Mouse (Mus musculus): ENCODE measurements at regions not wholly inside any gene's neighbourhood (a gene's known extent, or its start where the extent isn't known, plus 50 kb on each side); places are given as distances from the start of the nearest gene placed in this dataset.

- DNase-seq: no peak
These were observed 1053.6 kb upstream of the Celf2 start for GRCm38 (mm10) chr2:8562948-8563347.

DNA sequence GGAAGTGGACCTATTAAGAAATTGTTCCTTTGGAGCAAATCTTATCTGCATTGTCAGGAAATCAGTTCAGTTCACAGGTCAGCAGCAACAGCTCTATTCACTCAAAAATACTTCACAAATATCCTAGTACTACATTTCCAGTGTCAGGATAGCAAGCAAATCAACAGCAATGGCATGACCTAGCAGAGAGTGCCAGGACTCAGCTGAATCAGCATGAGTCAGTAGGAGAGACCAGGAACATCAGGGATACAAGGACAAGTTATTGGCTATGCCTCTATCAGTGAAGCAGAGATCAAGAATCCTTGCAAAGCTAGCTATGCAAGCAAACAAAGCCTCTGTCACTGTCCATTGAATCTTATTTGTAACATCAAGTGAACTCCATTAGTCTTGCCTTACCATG lies 1036.8 kb upstream of the Celf2 start:
- DNase-seq: no peak

DNA sequence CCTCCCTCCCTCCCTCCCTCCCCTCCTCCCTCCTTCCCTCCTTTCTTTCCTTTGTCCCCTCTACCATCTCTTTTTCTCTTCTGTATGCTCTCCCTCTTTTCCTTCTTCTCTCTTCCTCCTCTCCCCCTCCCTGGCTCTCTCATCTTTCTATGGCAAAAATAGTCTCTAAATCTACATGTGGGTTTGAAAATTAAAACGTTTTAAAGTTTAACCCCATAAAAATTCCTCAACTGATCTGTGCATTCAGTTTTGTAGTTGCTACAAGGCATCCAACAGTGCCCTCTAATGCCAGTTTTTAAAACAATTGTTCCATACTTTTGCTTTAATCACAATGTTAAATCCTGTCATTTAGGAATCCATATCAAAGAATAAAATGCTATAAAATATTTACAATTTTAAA lies 1027.5 kb upstream of the Celf2 start:
- DNase-seq: no peak

DNA sequence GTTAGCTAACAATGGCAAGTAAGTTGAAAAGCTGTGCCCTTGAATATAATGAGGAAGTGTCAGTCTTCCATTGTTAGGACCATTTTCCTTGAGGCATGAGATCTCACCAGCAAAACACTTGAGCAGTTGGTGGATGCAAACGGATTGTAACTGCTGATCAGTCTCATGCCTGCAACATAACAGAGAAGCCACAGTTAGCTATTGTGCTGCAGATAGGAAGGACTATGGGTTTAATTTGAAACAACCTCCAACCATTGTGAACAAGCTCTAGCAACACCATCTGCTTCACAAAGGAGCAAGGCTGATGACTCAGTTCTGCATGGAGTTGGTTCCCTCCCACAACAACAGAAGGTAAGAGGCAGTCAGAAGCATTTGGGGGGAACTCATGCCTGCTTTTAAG lies 989.1 kb upstream of the Celf2 start:
- DNase-seq: no peak

- no peak for DNase-seq
These were observed 968.6 kb upstream of the Celf2 start for GRCm38 (mm10) chr2:8477827-8478528.

GRCm38 (mm10) chr2:8470546-8470945 lies 961.2 kb upstream of the Celf2 start:
- DNase-seq: no peak

DNA sequence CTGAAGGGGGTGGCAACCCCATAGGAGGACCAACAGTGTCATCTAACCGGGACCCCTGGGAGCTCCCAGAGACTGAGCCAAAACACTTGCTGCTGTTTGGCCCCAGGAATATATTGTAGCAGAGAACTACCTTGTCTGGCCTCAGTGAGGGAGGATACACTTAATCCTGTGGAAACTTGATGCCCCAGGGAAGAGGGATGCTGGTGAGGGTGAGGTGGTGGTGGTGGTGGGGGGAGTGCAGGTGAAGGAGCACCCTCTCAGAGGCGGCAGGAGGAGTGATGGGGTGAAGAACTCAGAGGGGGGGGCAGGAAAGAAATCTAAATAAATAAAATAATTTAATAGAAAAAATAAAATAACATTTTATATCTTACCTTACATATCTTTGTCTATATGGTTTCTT lies 959.6 kb upstream of the Celf2 start:
- DNase-seq: no peak

DNA sequence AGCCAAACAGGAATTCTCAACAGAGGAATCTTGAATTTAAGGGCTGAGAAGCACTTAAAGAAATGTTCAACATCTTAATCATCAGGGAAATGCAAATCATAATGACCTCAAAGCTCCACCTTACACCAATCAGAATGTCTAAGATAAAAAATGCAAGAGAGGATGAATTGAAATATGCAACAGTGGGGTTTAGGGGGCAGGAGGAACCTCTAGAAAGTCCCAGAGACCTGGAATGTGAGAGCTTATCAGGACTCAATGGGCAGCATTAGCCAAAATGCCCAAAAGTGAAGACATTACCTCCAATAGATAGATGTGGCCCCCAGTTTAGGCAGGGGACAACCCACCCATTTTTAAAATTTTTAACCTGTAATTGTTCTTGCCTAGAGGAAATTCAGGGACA lies 959.0 kb upstream of the Celf2 start:
- no peak for DNase-seq

DNA sequence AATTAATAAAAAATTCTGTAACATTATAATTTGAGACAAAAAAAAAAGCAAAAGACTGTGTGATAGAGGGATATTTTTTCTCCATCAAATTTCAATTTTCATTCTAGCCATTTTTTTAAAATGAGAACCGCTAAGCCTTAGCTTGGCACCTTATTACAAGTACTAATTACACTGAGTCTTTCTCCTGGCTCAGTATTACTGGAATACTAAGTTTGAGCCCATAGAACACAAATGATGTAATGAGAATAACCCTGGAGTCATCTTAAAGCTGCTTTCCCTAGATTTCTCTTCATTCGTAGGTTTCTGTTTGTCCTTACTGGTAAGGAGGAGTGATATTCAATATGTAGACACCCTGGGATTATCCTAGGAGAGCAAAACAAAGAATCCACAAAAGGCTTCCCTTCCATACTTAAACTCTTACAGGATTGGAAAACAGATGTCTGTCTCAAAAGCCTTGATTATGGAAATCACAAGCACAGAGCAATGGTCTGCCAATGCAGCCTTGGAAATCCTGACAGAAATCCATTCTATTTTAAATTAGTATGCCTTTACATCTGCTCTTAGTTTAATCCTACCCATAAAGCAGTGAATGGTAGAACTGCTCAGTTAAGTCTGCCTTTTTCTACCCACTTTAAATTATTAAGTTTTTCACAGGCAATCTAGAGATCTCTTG lies 958.3 kb upstream of the Celf2 start:
- DNase-seq: no peak

GRCm38 (mm10) chr2:8452566-8453243 lies 943.3 kb upstream of the Celf2 start:
- DNase-seq: no peak

- no peak for DNase-seq
These were observed 931.9 kb upstream of the Celf2 start for GRCm38 (mm10) chr2:8441230-8441629.

DNA sequence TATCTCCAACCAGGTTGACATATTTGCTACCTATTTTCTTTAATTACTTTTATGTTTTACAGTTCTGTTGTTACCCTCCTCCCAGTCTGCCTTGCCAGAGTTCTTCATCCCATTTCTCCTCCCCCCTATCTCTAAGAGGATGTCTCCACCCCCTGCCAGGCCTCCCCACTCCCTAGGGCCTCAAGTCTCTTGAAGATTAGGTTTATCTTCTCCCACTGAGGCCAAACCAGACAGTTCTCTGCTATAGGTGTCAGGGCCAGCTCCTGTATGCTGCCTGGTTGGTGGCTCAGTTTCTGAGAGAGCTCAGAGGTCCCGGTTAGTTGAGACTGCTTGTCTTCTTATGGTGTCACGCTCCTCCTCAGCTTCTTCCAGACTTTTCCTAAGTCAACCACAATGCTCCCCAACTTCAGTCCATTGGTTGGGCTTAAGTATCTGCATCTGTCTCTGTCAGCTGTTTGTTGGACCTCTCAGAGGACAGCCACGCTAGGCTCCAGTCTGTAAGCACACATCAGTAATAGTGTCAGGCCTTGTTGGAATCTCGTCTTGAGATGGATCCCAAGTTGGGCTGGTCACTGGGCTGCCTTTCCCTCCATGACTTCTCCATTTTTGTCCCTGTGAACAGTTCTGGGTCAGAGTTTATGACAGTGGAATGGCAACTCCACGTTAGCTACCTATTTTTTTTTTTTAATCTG lies 920.4 kb upstream of the Celf2 start:
- DNase-seq: no peak

DNA sequence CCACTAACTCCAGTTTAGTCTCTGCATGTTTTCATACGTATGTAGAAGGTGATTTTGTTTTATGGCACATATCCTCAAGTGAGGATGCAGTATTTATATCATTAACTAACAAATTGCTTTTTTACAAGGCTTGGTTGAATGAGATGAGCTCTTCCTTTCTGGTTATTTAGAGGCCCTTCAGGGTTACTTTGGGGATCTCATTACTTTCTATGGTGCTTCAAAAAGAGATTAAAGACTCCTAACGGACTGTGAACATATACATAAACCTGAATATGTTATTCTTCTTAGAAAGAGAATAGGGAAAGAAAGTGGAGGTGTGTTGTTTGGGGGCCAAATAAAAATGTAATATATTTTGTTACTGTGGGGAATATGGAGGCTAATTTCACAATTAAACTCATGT lies 918.8 kb upstream of the Celf2 start:
- no peak for DNase-seq

DNA sequence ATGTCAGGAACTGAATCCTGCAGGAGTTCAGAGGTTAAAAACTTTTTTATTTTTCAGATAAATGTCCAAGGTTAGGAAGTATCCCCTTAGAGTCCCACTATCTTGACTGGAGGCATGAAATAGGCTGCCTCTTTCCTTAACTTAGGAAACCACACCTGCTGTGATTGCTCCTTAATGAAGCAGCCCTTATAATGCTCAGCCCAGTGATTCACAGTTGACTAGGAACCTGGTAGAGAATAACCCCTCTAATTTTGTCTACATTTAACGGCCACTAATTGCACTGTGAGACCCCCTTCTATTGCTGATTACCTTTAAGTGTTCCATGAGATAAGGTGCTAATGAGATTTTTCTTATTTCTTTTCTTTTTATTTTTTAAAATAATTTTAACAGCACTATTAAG lies 918.4 kb upstream of the Celf2 start:
- DNase-seq: no peak

- DNase-seq: no peak
These were observed 906.6 kb upstream of the Celf2 start for GRCm38 (mm10) chr2:8415917-8416316.

DNA sequence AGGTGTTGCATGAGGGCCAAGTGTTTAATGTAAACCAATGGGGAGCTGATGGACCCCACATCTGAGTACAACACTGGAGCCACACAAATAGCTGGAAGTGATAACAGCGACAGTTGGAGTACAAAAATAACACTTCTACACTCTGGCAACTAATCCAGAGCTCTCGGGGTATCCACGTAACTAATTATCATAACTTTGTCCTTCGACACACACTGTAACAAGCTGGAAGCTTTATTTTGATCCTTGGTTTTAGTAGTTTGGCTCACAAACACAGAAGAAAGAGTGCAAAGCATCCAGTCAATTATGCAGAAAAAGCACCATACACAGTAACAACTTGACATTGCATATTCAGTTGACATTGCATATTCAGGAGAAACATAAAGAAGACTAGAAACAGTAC lies 884.8 kb upstream of the Celf2 start:
- DNase-seq: no peak

- no peak for DNase-seq
These were observed 880.2 kb upstream of the Celf2 start for GRCm38 (mm10) chr2:8389530-8389929.

- peak; percentile 55 for DNase-seq
These were observed 870.9 kb upstream of the Celf2 start for GRCm38 (mm10) chr2:8380246-8380645.

GRCm38 (mm10) chr2:8379590-8379989 lies 870.2 kb upstream of the Celf2 start:
- no peak for DNase-seq

GRCm38 (mm10) chr2:8347867-8348266 lies 838.5 kb upstream of the Celf2 start:
- no peak for DNase-seq

GRCm38 (mm10) chr2:8344748-8345147 lies 835.4 kb upstream of the Celf2 start:
- DNase-seq: peak; percentile 12

DNA sequence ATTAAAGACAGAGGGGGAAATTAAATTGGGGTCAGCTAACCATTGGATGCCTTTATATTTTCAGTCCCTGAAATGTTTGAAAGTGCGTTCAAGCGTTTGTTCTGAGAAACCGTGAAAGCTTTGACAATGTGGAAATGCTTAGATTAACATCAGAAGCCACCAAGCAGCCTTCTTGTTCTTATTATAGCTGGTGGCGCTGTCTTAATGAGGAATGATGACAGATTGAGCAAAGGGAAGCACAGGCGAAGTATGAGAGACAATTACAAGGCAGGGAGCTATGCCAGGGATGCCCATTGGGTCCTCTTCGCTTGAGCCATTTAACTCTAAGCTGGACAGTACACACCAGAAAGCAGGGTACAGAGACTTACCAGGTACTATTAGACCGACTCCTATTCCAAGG lies 828.9 kb upstream of the Celf2 start:
- DNase-seq: peak; percentile 8

GRCm38 (mm10) chr2:8296001-8296400 lies 786.6 kb upstream of the Celf2 start:
- no peak for DNase-seq

- DNase-seq: no peak
These were observed 782.0 kb upstream of the Celf2 start for GRCm38 (mm10) chr2:8291357-8291756.

Measured in right cerebral cortex, postnatal 4 days (tissue).